Mouse (Mus musculus) MEL (cell line): ENCODE measurements around the gene H2-Q6.
"Not testable (repeated sequence)": the region's sequence is repeated elsewhere in the genome, so short reads cannot be mapped to it uniquely, and the experiment has no call there.

Source experiments
- CHD1 ChIP-seq: IDR thresholded peaks from 2 replicates; pipeline ENCODE4 v1.6.1; 2012; ENCODE audit warnings: low read depth, mild to moderate bottlenecking, inconsistent platforms, low read length, improper control_type of control experiment
- CHD2 ChIP-seq: IDR thresholded peaks from 2 replicates; pipeline ENCODE4 v1.6.1; 2011; ENCODE audit warnings: low read length, improper control_type of control experiment
- CTCF ChIP-seq, 3 experiments: IDR thresholded peaks in 2 of 3; conservative IDR thresholded peaks in 1 of 3; 2 replicates each; pipeline ENCODE4 v1.5.1; 2011 to 2012; ENCODE audit warnings: low read length in 3 of 3, low read depth in 2 of 3, mild to moderate bottlenecking in 2 of 3, improper control_type of control experiment in 1 of 3, inconsistent platforms in 1 of 3, mixed read lengths in 1 of 3, moderate library complexity in 1 of 3; ENCODE audit not compliant: control insufficient read depth in 1 of 3, insufficient read depth in 1 of 3, poor library complexity in 1 of 3, severe bottlenecking in 1 of 3
- EP300 ChIP-seq, 2 experiments: IDR thresholded peaks; 2 replicates each; pipeline ENCODE4 v1.6.1; 2011; ENCODE audit warnings: improper control_type of control experiment in 2 of 2, low read length in 2 of 2, low read depth in 1 of 2, mild to moderate bottlenecking in 1 of 2
- GABPA ChIP-seq: IDR thresholded peaks from 2 replicates; pipeline ENCODE4 v1.6.1; 2012; ENCODE audit warnings: low read depth, mild to moderate bottlenecking, inconsistent platforms, low read length, improper control_type of control experiment, moderate library complexity
- GATA1 ChIP-seq: IDR thresholded peaks from 2 replicates; pipeline ENCODE4 v1.6.1; 2011; ENCODE audit warnings: low read depth, low read length, improper control_type of control experiment
- MAZ ChIP-seq: IDR thresholded peaks from 2 replicates; pipeline ENCODE4 v1.6.1; 2012; ENCODE audit warnings: low read depth, mild to moderate bottlenecking, inconsistent platforms, low read length, improper control_type of control experiment
- MEF2A ChIP-seq: IDR thresholded peaks from 2 replicates; pipeline ENCODE4 v1.6.1; 2014; ENCODE audit warnings: low read depth, mild to moderate bottlenecking, inconsistent platforms, low read length, improper control_type of control experiment; ENCODE audit not compliant: poor library complexity, insufficient replicate concordance, severe bottlenecking; ENCODE audit errors: extremely low read depth
- NELFE ChIP-seq: IDR thresholded peaks from 2 replicates; pipeline ENCODE4 v1.6.1; 2011; ENCODE audit warnings: low read depth, low read length, improper control_type of control experiment
- SIN3A ChIP-seq: IDR thresholded peaks from 2 replicates; pipeline ENCODE4 v1.6.1; 2012; ENCODE audit warnings: low read length, improper control_type of control experiment, inconsistent platforms
- SMC3 ChIP-seq: IDR thresholded peaks from 2 replicates; pipeline ENCODE4 v1.6.1; 2011; ENCODE audit warnings: low read depth, low read length, improper control_type of control experiment
- TCF12 ChIP-seq: IDR thresholded peaks from 2 replicates; pipeline ENCODE4 v1.6.1; 2014; ENCODE audit warnings: low read depth, mild to moderate bottlenecking, inconsistent platforms, low read length, improper control_type of control experiment, moderate library complexity

DNA sequence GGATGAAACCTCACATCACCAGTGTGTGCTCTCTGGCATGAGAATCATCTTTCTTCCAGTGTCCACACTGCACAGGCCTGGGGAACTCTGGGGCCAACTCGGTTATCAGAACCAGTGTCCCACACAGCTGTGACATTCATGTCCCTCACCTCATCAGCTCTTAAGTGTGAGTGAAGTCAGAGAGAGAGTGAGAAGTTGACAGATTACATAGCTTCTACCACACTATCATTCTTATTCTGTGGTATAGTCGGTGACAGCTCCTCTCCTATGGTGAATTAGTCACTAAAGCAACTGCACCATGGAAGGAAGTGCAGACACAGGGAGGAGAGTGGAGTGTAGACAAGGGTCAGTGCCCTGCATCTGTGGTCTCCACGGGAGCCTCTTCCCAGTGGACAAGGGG, 44.3 kb downstream of the H2-Q6 start:
- not testable (repeated sequence) for TF ChIP-seq TCF12; MAZ; SIN3A; CTCF (IDR thresholded peaks at IDR 0.05 in 2 of 3, conservative IDR thresholded peaks at IDR 0.05 in 1 of 3; ENCODE audit: control insufficient read depth in 1 of 3, insufficient read depth in 1 of 3, low read depth in 2 of 3, low read length in 3 of 3, poor library complexity in 1 of 3, severe bottlenecking in 1 of 3); EP300 (IDR thresholded peaks at IDR 0.05; ENCODE audit: low read depth in 1 of 2, low read length in 2 of 2); CHD2; GATA1; CHD1; NELFE; MEF2A; GABPA; SMC3
